Mouse (Mus musculus) kidney, postnatal 36 days (tissue): ENCODE data around the gene Gm10961.

ENCODE experiments used
- DNase-seq, 2 experiments: peaks; one replicate each; pipeline ENCODE4 v3.0.0; 2021 to 2022; ENCODE audit warnings: mixed read lengths in 2 of 2

Gene Gm10961

DNA sequence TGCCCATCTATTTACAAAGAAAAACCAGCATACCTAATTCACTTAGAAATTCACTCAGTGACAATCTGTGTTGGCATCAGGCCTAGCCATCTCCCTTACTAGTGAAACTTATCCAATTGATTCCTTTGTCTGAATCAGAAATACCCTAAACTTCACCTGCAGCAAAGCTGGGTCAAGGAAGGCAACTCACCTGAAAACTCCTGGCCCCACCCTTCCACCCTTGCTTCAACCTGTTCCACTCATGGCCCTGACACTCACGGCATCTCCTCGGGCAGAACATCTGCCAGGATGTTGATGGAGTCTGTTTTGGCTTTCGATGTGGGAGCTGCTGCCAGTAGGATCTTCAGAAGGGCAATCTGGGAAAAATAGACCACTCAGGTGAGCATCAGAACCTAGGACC lies 13.3 kb upstream of the Gm10961 start:
- DNase-seq, result peak in 1 of 2 experiments; percentile 0

DNA sequence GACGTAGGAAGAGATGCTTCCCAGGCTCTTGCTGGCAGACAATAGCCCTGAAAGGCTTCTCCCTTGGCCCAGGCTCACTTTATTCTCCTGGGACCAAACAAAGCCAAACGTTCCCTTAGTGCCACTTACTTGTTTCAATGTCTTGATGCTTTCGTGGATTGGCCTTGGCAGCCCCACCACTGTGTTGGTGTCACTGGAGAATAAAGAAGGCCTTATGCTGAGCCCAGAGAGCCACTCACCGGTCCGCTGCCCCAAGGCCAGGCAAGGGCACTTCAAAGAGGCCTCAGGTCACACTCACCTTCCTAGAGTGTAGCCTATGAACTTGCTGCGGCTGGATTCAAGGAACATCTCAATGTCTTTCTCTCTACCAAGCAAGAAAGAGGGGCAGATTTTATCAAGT lies 11.2 kb upstream of the Gm10961 start:
- DNase-seq, result peak in 1 of 2 experiments; percentile 2

DNA sequence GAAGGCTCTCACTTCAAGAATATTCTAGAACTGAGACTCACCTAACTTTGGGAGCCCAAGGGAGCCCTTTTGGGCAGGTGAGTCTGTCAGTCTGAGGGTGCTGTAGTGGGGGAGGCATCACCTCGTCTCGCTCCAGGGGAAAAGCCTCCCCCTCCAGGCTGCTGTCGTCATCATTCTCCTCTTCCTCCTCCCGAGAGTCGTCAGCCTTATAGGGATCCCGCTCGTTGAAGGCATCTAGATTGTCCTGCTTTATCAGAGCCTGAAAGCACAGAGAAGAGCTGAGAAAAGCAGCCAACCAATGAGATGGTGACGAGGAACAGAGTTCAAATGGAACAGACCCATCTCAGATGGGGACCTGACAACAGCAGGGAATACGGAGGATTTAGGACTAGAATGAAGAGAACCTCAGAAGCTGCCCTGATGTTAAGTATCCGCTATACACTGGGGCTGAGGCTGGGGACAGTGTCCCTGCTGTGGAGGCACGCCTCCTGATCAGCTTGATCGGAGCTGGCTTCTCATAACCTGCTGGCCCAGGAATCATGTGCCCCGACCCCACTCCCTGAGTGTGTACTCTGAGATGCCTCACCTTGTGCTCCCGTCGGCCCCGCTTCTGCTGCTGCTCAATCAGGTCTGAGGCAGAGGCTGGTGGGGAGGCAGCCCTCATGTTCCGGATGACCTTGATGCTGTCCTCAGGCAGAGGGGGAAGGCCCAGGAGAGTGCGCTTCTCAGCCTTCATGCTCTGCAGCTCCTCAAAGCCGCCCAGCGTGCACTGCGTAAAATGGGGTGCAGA lies 9.6 kb upstream of the Gm10961 start:
- DNase-seq, result peak in 1 of 2 experiments; percentile 1

DNA sequence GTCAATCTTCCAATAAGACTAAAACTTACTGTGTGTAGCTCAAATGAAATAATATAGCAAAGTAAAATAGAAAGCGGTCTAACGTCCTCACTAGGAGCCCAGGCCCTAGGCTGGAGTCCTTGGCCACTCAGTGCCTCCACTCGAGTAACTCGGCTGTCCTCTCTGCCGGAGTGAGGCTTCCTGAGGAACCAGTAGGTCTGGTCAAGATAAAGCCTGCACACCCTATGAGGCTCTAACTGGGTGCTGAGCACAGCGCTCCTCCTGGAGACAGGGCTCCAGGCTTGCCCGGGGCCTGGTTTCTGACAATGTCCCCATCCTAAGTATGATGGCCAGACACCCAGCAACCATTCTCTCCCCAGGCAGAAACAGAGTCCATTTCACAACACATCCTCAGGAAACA lies 8.6 kb upstream of the Gm10961 start:
- peak in 1 of 2 experiments; percentile 1 for DNase-seq

DNA sequence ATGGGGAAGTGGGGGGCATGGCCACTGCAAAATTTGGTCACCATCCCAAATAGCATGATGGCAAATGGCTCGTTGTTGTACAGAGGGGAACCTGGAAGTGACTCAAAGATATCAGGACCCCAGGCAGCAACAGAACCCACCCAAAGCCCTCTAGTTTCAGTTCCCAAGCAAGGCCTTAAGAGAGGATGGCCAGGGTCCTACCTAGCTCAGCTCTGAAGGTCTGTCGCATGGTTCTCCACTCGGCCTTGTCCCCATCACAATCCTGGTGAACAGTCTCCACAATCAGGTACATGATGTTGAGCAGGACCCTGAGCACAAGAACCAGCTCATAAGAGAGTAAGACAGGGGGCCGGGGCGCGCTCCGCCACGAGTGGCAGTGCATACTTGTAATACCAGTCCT lies 6.7 kb upstream of the Gm10961 start:
- DNase-seq, result peak in 1 of 2 experiments; percentile 0

DNA sequence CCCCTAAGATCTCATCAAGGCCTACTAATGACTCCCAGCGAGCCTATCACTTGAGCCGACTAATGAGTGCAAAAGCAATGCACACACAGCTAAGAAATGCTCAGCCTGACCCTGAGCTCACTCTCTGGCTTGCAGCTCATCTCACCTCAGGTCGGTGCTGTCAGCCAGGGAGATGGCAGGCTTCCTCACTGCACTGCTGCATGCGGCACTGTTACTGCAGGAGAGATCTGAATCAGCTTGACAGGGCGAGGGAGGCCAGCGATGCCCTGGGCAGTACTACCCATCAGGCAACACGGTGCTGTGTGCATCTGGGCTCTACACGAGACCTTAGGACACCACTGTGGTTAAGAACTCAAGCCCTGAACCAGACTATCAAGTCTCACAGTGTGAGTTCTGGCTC lies 5.6 kb upstream of the Gm10961 start:
- peak in 1 of 2 experiments; percentile 0 for DNase-seq

DNA sequence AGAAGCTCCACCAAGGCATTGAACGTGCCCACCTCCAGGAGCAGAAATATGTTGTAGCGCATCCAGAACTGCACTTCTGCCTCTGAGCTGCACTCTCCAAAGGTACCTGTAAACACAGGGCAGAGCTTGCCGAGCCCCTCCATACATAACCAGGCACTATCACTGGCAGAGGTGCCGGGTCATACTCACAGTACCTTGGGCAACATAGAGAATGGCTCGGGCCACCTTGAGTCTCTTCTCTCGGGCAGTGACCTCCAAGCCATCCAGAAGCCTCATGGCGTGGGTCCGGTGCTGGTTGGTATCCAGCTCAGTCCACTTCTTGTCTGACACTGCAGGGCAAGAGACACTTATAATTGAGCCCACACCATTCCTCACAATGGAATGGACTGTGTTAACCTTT lies 4.4 kb upstream of the Gm10961 start:
- peak in 1 of 2 experiments; percentile 0 for DNase-seq

DNA sequence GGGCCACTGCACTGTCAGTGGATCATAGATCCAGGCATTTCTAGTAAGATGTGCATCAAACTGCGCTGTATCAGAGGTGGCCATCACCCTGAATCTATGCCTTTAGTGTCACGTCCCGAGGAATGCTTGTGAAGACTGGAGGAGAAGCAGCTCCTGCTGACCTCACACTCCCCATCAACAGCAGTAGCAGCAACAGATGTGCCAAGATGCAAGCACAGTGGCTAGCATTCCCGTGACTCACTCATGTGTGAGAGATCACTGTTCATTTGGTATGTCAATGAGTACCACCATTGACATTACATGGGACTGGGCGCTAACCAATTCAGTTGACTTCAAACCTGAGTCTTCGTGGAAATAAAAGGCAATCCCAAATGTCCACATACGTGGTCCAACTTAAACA lies 3.5 kb upstream of the Gm10961 start:
- DNase-seq, result peak; percentile 34 to 36

DNA sequence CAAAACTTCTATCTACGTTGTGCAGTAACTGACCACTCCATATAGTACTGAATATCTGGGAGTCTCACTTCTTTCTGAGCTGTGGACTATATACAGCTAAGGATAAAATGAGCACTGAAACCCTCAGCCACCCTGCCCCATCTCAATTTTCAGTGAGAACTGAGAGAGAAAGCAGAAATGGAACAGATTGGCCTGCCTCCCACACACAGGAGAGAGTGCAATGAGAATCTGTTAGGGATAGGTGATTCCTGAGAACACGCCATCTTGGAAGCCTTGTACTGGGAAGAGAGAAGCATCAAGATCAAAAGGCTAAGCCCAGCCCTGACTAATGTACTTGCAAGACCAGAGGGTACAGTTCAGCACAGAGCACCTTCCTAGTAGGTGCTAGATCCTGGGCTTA lies 2.6 kb upstream of the Gm10961 start:
- no peak for DNase-seq

DNA sequence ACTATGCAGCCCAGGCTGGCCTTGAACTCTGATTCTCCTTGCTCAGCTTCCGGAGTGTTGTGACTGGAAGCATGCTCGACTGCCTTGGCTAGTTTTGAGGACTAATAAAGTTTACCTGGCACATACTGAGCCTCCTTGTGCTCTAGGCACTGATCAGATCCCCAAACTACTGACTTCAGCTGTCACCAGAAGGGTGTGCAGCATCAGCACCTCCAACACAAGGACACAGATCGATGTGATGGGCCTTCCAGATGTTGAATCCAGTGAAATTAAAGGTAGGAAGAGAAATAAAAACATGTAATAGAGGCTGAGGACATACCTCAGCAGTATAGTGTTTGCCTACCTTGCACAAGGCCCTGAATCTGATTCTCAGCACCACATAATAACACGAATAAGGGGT lies 1.7 kb upstream of the Gm10961 start:
- DNase-seq, result no peak

DNA sequence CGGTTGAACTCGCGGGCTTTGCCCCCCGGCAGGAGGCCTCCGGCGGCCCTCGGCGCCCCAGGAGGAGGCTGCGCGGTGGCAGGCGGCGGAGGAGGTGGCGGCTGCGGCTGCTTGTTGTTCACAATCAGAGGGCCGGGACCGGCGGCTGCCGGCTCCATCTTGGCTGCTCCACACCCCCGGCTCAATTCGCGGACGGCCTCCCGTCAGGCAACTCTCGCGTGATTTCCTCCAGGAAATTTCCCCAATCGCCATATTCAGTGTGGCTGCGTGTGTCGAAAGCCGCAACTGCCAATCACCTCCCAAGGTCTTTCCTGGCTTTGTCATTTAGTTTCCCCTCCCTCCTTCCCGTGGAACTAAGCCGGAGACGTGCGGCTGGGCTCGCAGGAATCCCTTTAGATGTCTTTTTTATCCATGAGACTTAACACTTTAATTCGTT lies 419 bp downstream of the Gm10961 start, which contains the start of gene Strip1:
TSS of gene Strip1 (minus strand) at position 172 of the 436 bp plus-strand sequence.
- peak; percentile 96 for DNase-seq

DNA sequence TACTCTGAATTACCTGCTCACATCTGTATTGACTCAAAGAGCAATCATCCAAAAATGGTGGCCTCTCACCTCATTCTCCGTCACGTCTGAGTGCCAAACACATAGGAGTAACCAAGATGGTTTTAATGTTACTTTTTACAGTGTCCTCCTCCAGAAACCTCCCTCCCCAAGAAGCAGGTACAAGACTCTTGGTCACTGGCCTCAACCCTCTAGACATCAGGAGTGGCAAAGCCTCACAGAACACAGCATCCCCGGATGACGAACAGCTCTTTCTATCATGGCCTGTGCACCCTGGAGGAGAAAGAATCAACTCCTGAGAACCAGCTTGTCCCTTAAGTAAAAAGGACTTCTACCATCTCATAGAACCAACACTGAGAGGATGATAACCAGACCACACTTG lies 1.7 kb downstream of the Gm10961 start:
- no peak for DNase-seq

DNA sequence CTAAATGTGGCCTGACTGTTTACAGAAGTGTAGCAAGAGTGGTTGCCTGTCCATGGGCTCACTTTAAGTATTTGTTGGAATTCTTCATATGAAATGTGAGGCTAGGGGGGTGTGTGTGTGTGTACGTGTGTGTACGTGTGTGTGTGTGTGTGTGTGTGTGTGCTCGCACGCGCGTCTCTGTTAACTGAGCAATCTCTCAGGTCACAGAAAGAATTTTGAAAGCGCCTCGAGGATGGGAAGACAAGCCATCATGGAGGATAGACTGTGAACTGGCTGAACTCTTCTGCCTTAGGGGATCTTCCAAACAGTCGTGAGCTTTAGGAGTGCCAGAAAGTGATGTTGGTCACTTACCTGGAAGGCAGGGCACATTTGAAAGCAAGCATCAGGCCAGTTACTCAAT lies 2.8 kb downstream of the Gm10961 start:
- no peak for DNase-seq

DNA sequence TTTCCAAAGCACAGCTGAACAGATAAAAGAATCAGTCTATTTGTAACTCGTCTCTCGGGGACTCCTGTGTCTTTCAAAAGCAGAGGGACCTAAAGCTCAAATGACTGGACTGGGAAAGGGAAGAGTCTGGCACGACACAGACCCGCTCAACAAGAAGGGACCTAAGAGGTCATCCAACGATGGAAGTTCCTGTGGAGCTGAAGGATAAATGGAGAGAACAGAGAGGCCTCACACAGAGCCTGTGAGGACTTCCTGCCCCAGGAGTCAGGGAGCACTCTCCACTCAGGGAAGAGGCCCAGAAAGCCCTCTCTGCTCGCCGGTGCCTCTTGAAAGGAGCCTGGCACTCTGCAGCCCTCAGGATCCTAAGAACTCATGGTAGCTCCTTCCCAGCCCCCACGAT lies 4.7 kb downstream of the Gm10961 start:
- no peak for DNase-seq

DNA sequence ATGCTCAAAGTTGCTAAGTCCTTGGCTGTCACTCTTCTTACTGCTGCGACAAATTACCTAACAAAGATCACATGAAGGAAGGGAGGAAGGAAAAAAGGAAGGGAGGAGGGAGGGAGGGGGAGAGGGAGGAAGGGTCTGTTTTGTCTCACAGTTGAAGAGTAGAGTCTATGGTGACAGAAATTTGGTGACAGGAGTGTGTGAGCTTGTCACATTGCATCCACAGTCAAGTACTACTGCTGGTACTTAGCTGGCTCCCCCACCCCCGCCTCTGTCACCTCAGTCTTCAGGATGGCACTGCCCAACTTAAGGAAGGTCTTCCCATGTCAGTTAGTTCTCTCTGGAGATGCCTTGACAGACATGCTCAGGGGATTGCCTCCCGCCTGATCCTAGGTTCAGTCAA lies 5.1 kb downstream of the Gm10961 start:
- DNase-seq, result no peak

DNA sequence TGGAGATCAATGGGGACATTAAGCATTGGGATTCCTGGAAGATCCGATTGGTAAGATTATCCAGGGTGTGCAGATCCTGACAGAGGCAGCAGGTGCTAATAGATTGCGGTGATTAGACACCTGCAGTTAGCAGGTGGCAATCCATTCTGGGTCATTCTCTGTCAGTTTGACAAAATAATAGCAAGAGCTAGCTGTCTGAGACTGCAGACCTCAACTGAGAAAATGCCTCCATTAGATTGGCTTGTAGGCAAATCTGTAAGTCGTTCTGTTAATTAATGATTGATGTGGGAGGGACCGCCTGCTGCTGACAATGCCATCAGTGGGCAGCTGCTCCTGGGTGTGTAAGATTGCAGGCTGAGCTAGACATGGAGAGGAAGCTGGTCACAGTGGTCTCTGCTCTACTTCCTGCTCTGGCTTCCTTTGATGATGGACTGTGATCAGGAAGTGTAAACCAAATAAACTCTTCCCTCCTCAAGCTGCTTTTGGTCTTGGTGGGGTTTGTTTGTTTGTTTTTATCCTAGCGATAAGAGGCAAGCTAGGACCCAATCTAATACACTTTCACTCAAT lies 6.6 kb downstream of the Gm10961 start:
- DNase-seq, result peak in 1 of 2 experiments; percentile 13

DNA sequence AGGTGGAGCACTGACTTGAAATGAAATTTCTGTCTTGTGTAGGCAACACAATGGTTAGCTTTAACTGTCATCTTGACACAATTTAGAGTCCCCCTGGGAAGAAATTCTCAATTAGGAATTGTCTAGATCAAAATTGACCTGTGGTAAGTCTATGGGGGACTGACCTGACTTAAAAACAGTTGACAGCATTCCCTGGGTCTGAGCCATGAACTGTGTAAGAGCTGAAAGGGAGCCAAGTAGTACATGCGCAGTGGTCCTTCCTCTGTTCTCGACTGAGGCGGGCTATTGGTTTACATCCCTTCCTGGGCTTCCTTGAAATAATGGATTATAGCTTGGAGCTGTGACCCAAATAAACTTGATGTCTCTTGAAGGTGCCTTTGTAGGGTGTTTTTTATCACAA lies 15.8 kb downstream of the Gm10961 start:
- DNase-seq, result no peak

DNA sequence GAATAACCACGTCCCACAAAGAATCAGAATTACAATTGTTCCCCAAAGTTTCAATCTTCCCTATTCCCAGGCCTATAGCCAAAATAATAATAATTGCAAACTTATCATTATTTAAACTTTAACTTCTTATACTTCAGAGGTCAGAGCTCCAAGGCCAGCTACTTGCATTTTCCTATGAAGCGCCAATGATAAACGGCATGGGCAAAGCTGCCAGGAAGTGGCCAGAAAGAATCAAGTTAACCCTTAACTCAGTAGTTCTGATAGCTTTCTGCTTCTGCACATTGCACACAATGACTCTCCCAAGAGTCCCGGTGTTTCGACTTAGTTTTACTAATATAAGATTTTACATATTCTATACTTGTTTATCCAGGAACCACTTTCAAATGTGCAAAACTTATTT lies 19.2 kb downstream of the Gm10961 start:
- DNase-seq, result peak; percentile 43 to 58

DNA sequence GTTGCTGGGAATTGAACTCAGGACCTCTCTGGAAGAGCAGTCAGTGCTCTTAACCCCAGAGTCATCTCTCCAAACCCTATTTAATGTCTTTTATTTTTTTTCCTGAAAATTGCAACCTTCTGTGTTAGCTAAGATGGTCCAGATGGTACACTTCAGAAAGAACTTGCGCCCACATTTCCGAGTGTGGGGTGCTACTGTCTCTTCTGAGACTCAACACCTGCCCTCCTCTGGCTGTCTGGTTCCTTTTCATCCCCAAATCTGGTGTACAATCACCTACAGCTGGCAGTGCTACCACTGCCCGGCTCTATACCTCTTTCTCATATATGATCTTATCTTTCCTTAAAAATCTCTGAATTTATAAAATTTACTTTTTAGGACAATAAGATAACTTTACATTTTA lies 21.8 kb downstream of the Gm10961 start:
- DNase-seq, result no peak

DNA sequence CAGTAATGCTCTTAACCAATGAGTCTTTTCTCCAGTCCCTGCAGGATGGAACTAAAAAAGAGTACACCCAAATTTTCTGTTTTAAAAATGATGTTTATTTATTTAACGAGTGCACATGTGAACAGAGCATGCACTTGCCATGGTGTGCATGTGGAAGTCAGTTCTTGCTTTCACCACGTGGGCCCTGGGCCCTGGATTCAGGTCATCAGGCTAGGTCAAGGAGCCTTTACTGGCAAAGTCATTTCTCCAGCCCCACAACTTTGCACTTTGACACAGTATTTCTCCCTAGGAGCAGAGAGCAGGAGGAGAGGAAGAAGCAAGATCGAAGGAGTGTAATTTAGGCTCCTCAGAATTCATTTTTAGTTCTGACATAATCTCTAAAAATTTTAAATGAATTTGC lies 23.7 kb downstream of the Gm10961 start:
- peak; percentile 26 to 55 for DNase-seq

DNA sequence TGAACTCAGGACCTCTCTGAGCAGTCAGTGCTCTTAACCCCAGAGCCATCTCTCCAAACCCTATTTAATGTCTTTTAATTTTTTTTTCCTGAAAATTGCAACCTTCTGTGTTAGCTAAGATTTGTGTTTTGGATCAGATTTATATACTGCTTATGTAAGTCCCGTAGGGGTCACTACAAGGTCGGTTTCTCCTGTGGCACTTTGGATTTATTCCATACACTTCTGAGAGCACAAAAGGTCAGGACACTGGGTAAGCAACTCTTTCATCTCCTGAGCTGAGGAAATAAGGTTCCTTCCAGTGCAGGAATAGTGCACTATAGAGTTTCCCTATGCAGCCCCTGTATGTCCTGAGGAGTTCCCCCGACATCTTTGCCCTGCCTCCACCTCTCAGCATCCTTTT lies 24.4 kb downstream of the Gm10961 start:
- peak; percentile 21 to 50 for DNase-seq

DNA sequence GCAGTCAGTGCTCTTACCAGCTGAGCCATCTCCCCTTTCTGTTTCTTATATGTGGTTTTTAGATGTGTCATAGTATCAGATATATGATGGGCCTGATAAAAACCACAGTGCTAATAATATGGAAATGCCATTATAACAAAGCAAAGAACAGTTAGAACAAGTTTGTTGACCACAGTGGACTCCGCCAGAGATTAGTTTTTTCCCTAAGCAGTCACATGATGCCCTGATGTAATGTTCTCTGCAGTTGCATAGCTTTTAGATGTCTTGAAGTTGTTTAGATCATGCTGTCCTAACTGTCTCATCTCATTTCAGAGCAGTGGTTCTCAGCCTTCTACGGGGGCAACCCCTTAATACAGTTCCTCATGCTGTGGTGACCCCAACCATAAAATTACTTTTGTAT lies 25.0 kb downstream of the Gm10961 start:
- no peak for DNase-seq

DNA sequence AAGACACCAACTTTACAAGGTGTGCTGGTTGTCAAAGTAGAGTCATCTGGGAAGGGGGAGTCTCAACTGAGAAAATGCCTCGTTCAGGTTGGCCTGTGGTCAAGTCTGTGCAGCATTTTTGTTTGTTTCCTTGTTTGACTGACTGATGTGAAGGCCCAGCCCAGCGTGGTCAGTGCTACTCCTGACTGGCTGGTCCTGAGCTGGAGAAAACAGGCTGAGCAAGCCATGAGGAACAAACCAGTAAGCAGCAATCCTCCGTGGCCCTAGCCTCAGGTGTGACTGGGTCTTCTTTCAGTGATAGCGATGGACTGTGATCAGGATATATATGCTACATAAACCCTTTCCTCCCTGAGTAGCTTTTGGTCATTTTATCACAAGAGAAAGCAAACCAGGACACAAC lies 25.8 kb downstream of the Gm10961 start:
- no peak for DNase-seq

DNA sequence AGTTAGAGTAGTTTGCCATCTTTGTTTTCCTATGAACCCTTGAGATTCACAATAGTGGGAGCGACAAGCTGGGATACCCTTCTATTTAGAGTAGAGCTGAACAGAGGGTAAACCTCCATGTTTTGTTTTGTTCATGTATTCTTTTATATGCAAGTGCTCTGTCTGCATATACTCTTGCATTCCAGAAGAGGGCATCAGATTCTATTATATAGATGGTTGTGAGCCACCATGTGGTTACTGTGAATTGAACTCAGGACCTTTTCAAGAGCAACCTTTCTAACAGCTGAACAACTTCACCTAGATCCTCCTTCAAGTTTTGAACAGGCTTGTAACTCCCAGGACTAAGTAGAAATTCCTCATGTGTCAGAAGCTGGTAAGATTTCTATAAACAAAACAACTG lies 27.9 kb downstream of the Gm10961 start:
- DNase-seq, result no peak

DNA sequence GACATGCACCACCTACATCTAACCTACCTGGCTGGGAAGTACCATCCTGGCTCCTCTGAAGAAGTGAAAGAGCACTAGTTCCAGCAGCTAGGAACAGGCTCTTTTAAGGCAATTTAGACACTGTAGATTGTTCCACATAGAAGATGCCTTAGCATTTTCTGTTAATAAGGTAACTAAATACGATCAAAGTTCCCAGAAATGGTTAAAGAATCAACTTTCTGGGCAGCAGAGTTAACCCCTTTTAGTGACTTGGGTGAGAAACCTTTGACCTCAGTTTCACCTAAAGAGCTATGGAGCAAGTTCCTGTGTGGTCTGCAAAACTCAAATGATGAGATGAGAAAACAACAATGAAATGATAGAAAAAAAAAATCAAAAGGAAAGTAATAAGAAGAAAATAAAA lies 33.5 kb downstream of the Gm10961 start:
- peak in 1 of 2 experiments; percentile 53 for DNase-seq
